Mouse (Mus musculus): ENCODE data around the gene Aak1.
"Not testable (repeated sequence)": the region's sequence is repeated elsewhere in the genome, so short reads cannot be mapped to it uniquely, and the experiment has no call there.

Gene Aak1

GRCm38 (mm10) chr6:87026980-87027379, 177.7 kb downstream of the Aak1 start:
- DNase-seq, result peak; percentile 13 to 48

- no peak for DNase-seq
Measured at GRCm38 (mm10) chr6:87028881-87029280, 179.6 kb downstream of the Aak1 start.

GRCm38 (mm10) chr6:87031310-87031709, 182.0 kb downstream of the Aak1 start:
- DNase-seq, result peak; percentile 57 to 71

GRCm38 (mm10) chr6:87032401-87032800, 183.1 kb downstream of the Aak1 start:
- DNase-seq, result no peak

- no peak for DNase-seq
Measured at GRCm38 (mm10) chr6:87034395-87034794, 185.1 kb downstream of the Aak1 start.

GRCm38 (mm10) chr6:87037826-87038620, 188.7 kb downstream of the Aak1 start:
- DNase-seq, result peak; percentile 15 to 47

- no peak for DNase-seq
Measured at GRCm38 (mm10) chr6:87039161-87039560, 189.8 kb downstream of the Aak1 start.

GRCm38 (mm10) chr6:87040971-87041370, 191.7 kb downstream of the Aak1 start:
- DNase-seq, result no peak

- no peak for DNase-seq
Measured at GRCm38 (mm10) chr6:87041431-87041830, 192.1 kb downstream of the Aak1 start.

- no peak for DNase-seq
Measured at GRCm38 (mm10) chr6:87042004-87042336, 192.7 kb downstream of the Aak1 start.

- peak; percentile 95 to 98 for DNase-seq
Measured at GRCm38 (mm10) chr6:87042337-87043130, 193.2 kb downstream of the Aak1 start, which contains the start of gene Gfpt1. Gene Gfpt1 (plus strand): TSS chr6:87042846.

- no peak for DNase-seq
Measured at GRCm38 (mm10) chr6:87043131-87043516, 193.8 kb downstream of the Aak1 start.

- no peak for DNase-seq
Measured at GRCm38 (mm10) chr6:87044895-87045294, 195.6 kb downstream of the Aak1 start.

- DNase-seq, result no peak
Measured at GRCm38 (mm10) chr6:87045507-87045906, 196.2 kb downstream of the Aak1 start.

- DNase-seq, result not testable (repeated sequence)
Measured at GRCm38 (mm10) chr6:87048712-87049111, 199.4 kb downstream of the Aak1 start.

- DNase-seq, result no peak
Measured at GRCm38 (mm10) chr6:87051886-87052425, 202.6 kb downstream of the Aak1 start.
